Mouse (Mus musculus): ENCODE measurements around the gene Ube2c.

Gene Ube2c

DNA sequence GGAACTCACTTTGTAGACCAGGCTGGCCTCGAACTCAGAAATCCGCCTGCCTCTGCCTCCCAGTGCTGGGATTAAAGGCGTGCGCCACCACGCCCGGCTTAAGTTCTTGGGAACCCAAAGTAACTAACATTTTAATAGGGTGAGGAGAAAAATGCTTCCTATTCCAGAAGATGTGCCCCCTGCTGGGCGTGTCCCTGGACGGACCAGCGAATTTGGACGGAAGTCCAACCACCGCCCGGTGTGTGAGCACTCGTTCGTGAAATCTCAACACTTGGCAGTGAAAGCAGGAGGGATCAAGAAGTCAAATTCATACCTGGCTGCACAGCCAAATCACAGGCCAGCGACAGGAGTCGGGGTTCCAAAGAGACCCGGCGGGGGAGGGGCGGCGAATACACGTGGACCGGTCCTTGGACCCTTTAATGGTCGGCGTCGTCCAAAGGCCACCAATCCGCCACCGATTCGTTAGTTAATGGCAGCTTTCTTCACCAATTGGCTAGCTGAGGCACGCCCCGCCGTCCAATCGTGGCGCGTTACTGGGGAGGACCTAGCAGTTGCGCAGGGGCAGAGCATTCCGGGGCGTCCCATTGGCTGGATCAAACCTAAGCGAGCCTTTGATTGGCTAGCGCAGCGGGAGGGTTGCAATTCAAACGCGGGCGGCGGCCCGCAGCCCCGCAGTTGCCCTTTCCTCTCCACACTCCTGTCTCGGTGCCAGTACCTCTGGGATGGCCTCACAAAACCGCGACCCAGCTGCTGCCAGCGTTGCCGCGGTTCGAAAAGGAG is at the start of gene Ube2c:
Gene Ube2c, plus strand, starts transcription at position 641 of the 780 bp plus-strand sequence.
- peak; percentile 94 for DNase-seq

DNA sequence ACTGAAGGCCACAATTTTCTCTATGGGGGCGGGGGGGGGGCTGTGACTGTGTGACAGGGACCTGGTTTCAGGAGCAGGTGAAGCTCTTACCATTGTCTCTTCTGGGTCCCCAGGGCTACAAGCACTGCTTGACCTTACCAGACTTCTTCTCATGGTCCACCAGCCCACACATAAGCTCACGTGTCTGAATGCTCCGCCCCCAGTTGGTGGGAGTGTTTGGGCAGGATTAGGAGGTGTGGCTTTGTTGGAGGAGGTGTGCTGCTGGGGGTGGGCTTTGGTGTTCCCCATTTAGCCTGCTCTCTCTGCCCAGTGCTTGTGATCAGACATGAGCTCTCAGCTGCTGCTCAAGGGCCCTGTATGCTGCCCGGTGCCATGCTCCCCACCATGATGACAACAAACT is 46.4 kb upstream of the Ube2c start:
- DNase-seq, result no peak

DNA sequence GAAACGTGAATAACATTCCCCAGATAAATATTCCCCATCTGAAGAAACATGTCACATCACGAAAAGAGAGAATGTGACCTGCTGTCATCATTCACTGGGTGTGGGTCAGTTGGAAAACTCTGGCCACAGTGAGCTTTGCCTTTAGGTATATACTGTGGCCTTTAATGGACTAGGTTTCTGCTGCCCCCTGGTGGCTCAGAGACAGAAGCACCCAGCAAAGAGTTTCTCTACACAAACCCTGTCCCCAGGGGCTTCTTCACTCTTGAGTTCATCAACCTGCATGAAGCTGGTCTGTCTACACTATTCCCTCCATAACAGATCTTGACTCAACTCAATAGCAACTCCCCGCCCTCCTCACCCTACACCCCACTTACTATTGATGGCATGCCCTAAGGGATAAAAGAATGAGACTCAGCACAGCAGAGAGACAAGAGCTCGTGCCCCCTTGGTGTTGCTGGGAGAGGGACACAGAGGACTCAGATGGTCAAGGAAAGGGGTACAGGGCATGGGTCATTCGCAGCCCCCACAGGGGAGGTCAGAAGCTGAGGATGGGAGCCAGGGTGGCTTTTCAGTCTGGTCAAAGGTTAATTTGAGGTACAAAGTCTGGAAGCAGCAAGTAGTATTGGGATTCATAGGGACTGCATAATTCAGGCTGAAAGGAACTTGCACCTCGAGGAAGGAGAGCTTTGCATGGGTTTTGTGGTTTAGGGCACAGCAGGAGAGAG is 43.6 kb upstream of the Ube2c start:
- peak; percentile 84 for DNase-seq

DNA sequence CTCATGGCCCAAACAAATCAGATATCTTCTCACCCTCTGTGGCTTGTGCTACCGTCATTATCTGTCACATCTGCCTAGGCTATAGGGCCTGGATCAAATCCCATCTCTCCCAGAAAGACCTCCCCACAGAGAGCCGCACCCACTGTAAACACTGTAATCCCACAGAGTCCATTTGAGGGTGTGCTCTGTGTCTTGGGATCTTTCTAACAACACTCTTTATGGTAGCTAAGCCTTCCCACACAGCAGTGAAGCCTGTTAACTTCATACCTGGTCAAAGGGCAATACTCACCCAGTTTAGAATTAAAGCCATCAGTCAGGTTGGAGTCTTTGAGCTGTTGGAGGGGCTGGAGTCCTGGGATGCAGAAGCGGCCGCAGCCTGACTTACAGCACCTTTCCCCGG is 38.0 kb upstream of the Ube2c start:
- DNase-seq, result no peak

DNA sequence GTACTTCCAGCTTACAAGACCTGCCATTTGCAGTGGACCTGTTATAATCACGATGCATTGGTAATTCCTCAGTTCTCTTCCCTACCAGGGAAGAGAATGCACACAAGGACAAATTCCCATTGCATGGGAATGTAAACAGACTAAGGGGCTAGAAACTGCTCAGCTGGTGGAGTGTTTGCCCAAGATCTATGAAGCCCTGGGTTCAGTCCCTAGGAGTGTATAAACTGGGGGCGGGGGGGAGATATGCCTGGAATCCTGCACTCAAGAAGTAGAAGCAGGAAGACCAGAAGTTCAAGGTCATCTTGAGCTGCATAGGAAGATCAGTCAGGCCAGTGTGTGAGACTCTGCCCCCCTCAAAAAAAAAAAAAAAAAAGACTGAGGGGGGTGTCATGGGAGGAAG is 36.4 kb upstream of the Ube2c start:
- DNase-seq, result no peak

DNA sequence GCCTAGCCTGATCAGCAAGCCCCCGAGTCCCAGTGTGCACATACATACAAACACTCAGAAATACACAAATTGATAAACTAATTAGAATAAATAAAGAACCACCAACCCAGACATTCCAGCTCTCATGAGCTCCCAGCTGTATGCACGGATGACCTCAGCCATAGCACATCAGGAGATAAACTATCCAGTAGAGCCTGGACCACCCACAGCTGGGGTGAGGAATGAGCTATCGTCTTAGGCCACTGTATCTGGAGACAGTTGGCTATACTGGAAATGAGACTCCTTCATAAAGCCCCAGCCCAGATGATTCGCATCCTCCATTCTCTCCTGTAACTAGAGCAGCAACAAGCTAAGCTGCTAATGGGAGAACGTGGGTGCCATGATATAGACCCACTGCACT is 34.9 kb upstream of the Ube2c start:
- no peak for DNase-seq

DNA sequence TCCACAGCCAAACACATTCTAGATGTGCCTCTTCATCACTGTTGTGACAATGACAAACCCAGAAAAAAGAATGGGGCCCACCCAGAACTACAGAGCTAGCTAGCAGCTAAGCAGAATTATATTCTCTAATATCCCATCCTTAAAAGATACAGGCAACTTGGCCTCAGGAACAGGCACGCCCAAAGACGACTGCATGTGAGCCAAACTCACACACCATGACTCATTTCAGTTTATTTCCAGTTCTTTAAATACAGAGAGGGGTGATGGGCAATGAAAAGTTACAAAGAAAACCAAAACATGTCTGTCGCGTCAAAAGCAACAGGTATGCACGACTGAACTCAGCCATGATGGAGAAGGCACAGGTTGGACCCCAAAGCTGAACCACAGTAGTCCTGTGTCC is 34.3 kb upstream of the Ube2c start:
- DNase-seq, result no peak

DNA sequence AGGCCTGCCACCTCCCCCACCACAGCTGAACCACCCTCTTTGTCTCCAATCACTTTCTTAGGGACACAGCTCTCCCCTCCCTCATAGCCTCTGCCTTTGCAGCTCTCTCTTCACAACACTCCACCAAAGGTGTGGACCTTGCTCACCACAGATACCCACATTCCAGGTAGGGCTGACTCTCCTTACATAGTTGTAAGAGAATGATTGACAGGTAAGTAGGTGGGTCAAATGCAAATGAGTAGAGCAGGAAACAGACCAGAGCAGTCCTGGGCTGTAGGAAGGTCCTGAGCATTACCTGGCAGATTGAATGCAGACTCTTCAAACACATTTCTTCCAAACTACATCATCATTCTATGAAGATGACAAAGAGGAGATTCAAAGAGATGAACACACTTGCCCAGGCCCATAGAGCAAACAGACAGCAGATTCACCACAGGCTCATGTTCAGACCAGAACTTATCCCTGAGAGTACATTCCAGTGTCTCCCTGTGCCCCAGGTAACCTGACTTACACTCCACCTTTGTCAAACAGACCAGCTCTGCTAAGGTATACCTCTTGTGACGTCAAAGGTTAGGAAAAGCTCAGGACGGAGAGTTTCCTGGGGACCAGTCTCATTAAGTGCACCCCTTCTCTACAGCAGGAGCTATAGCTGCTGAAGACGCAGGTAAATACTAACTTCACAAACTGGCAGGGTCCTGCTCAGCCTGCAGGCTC is 32.2 kb upstream of the Ube2c start:
- DNase-seq, result no peak

DNA sequence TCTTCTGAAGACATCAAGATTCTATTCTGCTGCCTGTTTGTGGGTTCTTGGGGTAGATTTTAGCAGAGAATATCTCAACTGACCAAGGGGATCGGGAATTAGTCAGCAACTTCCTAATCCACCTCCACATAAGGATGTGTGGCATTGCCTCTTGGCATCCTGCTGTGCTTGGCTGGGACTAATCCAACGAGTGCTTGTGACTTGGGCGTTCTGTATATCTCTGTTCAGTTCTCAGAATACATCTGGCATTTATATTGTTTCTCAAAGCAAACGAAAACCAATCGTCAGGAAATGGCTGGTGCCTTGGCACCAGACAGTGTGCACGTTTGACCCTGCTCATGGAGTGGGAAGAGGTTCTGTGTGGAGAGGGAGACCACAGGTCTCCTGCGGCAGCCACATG is 29.8 kb upstream of the Ube2c start:
- no peak for DNase-seq

DNA sequence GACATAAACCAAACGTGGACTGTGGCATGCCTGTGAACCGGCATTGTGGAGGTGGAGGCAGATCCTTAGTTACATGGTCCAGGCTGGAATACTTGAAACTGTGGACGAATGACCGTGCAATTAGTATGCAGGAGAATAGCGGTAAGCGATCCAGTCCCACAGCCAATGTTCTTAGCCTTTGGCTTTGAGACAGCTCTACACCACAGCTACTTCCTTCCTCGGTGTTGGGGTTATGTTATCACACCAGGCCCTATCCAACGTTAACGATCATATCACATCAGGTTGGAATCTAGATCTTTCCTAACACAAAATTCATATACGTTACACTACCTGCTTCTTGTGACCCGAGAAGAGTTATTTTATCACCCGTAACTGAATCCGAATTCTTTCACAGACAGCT is 24.7 kb upstream of the Ube2c start:
- no peak for DNase-seq

DNA sequence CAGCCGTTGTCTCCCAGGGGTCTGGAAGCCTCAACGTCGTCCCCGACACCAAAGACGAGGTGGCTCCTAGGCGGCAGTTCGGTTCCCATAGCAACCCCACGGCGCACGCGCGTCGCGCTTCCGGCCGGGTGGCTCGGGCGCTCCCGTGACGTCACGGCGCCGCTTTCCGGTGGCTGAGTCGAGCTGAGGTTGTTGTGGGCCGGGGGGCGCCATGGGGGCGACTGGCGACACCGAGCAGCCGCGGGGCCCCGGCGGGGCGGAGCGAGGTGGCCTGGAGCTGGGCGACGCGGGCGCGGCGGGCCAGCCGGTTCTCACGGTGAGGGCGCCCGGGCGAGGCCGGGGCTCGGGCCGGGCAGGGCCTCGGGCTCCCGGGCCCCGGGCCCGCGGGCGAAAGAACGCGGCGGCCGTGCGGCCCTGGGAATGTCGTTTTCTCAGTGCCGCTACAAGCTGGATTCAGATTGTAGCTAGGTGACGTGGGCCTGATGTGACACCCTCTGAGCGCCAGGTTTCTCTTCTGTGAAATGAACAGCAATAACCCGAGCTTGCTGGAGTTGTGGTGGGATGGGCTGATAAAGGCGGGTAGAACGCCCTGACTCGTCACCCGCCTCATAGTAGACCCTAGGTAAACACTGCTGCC is 23.7 kb upstream of the Ube2c start, which contains the start of the genes Wfdc3 and Dnttip1:
Gene Wfdc3, minus strand, starts transcription at position 89 of the 637 bp plus-strand sequence.
Gene Dnttip1, plus strand, starts transcription at position 141 of the 637 bp plus-strand sequence.
- DNase-seq, result peak; percentile 98

DNA sequence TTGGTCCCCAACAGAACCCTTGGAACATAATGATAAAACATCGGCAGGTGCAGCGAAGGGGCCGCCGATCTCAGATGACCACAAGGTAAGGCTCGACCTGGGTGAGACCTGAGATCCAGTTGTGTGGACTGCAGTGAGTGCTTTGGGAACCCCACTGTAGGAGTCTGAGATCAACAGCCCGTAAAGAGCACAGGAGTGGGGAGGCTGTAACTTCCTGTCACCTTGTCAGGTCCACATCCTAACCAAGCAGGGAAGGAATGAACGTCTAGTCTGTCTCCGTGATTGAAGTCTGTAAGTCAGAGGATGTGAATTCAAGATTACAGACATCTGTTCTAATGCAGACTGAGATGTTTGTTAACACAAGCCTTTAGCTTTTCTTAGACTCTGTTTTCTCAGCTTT is 23.0 kb upstream of the Ube2c start:
- no peak for DNase-seq

DNA sequence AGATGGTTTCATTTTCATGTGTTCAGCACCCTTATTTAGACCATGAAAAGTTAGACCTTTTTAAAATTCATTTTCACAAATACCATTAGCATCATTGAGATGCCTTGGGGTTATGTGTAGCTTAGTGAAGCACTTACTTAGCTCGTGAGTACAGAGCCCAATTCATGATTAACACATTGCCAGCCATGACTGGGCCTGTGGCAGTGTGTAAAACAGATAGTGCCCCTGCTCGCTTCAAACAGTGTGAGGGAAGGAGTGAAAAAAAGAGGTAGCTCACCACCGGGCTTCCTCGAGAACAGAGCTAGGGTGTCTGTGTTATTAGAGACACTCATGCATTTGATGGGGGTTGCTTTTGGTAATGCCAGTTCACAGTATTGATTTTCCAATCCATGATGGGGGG is 21.5 kb upstream of the Ube2c start:
- no peak for DNase-seq

DNA sequence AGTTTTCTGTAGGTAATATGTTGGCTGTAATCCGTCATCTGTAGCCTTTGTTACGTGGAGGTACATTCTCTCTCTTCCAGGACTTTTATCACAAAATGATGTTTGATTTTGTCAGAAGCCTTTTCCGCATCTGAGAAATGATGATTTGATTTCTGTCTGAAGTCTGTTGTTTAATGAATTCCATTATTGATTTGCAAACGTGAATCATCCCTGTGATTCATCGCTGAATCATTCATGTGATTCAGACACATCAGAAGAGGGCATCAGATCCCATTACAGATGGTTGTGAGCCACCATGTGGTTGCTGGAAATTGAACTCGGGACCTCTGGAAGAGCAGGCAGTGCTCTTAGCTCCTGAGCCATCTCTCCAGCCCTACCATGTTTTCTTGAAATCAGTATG is 20.7 kb upstream of the Ube2c start:
- no peak for DNase-seq

DNA sequence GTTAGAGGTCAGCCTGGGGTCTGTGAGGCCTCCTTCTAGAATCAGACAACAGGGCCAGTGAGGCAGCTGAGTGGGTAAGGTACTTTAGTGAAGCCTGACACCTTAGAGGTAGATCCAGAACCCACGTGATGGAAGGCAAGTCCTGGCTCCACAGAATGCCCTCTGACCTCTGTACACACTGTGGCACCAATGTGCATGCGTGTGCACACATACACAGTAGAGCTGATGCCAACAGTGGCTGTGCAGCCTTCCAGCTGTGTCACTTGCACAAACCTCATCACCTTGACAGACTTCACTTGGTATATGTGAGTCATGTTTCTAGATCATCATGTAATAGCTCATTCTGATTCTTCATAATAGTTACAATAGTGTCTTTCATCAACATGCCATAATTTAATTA is 17.2 kb upstream of the Ube2c start:
- no peak for DNase-seq

DNA sequence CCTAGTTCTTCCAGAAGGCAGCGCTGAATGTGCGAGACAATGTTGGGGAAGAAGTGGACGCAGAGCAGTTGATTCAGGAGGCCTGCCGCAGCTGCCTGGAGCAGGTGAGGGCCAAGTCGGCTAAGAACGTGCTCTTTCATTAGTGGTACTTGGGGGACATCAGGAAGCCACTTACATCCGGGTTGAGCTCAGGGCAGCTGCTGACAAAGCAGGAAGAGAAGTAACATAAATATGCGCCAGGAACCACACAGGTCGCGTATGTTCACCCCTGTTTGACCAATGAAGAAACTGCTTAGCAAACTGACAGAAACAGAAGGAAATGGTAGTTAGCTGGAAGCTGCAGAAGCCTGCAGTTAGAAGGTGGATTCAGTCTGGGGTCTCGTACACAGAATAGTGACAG is 15.6 kb upstream of the Ube2c start:
- no peak for DNase-seq

DNA sequence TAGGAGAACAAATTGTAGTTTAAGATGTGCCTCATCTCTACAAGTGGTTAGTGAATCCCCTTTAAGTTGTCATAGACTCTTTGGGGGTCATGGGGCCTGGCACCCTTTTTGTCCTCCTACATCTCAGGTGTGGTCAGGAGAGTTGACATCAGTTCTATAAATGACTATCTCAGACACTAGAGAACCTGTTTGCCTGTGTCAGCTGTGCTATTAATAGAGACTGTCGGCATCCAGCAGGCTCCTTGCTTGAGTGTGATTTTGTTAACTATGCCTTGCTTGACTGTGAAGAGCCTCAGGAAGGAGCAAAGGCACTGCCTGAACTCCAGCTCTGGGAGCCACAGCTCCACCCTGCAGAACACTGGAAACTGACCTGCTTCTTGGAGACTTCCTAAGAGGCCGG is 14.9 kb upstream of the Ube2c start:
- no peak for DNase-seq

DNA sequence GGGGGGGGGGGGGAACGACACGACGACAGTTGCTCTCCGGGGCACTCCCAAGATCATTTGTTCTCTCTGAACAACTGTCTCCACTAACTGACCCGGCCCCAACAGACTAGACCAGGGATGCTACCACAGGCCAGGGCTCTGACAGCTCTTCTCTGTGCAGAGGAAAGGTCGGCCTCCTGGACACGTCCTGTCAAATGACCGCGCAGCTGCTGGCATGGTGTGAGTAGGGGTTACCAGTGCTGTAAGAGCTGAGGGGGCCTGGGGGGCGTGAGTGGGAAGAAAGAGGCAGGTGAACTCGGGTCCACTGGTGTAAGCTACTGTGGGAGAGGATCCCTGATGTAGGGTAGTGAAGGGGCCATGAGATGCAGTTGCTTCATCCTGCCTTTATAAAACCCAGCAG is 11.9 kb upstream of the Ube2c start:
- no peak for DNase-seq

DNA sequence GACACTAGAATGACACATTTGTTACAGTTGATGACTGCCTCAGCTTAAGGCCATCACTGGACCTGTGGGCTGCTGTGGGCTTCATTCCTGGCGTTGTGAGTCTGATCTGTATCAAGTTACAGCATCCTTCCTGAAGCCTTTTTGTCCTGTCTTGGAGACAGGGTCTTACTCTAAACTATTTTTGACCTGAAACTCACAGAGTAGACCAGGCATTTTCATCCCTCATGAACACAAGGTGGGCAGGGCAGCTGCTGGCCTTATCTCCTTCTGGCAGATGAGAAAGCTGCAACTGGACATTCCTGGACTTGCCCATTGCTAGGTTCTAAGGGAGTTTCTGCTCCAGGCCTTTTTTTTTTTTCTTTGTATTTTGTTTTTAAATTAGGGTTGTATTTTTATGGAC is 11.0 kb upstream of the Ube2c start:
- DNase-seq, result no peak

DNA sequence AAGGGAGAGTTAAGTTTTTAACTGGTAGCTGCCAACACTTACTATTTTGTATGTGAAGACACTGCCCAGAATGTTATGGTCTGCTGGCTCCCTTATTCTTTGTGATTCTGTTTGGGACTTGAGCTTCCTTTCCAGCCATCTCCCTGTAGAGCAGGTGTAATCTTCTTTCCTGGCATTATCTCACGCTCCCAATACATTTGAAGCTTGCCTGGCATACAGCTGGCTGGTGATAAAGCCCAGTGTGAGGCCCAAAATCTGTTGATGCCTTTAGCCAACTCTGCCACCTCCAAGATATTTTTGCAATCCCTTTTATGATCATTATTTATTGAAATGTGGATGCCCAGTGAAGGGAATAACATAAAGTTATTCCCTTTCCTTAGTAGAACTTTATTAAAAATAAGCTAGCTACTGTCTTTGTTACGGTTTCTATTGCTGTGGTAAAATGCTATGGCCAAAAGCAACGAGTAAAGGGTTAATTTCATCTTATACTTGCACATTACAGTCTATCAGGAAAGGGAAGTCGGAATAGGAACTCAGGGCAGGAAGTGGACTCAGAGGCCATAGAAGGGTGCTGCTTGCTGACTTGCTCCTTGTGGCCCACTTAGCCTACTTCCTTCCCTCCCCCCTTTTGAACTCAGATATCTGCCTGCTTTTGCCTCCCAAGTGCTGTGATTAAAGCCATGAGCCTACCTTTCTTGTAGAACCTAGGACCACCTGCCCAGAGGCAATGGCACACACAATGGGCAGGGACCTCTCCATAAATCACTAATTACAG is 9.5 kb upstream of the Ube2c start:
- DNase-seq, result no peak

DNA sequence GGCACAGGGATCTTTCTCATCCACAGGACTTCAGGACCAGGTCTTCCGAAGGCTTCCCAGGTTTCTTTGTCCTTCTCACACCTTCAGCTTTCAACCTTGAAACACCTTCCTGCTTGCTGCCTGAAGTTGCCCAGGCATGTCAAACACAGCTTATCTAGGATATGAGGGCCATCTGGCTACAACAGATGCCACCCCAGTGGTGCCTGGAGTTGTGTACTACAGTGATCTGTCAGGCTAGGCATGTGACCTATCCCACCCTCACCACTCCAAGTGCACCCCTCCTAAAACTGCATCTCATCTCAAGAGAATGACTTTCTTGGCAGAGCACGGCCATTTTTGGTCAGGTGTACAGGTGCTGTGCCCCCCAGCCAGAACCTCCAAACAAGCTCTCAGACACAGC is 8.2 kb upstream of the Ube2c start:
- no peak for DNase-seq

DNA sequence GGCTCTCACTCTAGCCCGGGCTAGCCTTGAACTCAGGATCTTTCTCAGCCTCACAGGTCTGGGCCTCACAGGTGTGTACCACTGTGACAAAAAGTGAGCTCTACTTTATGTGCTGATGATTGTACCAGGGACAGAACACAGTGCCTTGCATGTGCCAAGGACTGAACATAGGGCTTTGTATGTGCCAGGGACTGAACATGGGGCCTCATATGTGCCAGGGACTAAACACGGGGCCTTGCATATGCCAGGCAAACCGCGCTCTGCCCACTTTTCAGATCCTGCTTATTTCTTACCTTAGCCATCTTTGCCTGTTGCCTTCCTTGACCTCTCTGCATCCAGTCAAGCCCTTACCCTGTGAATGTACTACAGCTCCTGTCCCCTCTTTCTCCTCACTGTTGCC is 7.7 kb upstream of the Ube2c start:
- no peak for DNase-seq

DNA sequence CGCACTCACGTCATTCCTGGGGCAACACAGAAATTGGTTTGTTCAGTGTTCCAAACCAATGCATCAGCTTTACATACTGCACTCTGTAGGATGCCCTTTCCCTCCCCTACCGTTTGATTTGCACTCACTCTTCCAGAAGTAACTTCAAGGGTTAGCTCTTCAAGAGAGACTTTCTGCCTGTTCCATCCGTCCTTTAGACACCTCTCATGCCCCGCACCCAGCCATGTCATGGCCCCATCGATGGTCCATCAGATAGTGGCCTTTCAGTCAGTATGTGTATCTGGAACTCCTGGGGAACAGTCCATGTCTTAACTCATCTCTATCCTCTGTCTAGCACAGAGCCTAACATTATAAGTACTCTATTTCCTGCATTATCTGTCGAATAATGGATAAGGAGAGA is 7.1 kb upstream of the Ube2c start:
- no peak for DNase-seq

Data from thymus, postnatal 4 days (tissue).